Comparison of ENCODE assay signal across 8 mouse cellular contexts in the genomic region with DNA sequence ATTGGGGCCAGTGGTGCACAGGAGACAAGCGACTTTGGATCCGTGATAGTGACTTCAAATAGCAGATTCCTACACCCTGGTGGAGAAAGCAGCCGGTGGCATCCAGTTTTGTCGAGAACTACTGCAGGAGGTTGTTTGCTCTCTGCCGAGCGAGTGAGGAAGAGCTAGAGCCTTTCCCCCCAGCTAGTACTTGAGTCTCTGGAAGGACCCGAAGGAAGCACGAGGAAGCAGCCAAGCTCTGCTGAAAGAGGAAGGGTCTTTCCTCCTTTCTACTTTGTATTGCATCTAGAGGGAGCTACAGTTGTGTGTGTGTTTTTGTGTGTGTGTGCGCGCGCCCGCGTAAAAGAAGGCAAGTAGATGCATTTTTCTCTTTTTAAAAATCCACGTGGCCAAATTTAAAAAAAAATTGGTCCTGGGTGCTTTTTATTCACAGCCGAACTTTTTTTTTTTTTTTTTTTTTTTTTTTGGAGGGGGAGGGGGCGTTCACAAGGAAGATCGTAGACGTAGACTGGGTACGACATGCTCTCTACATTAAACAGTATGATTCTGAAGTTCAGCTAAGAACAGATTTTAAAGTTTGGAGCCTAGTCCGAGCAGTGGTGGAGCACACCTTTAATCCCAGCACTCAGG. TPM values are rescaled to one million over a fixed set of nuclear protein-coding genes. Genes with fewer than 3 reads are reported as not detected.
A peak's percentile ranks its signal among the peaks of the same experiment; 100 is the strongest.
DNase-seq lines count a peak whose midpoint lies in the region; ATAC-seq lines count a peak whose summit lies in the region.

No protein-coding gene starts in this region.

- H3K9me3 ChIP-seq in lung, embryonic 16.5 days (ENCODE audit: control insufficient read depth, low read length): no peaks in the 10 kb centered on the region
- no peaks in the 10 kb centered on the region for H3K9me3 ChIP-seq in hindbrain, embryonic 16.5 days (ENCODE audit: control insufficient read depth, low read length)
- no peaks in the 10 kb centered on the region for H3K9me3 ChIP-seq in midbrain, embryonic 14.5 days (ENCODE audit: control insufficient read depth, low read length)

- H3K27me3 ChIP-seq in lung, embryonic 16.5 days (ENCODE audit: control insufficient read depth, insufficient read depth, low read depth, low read length): no peaks in the 10 kb centered on the region
- H3K27me3 ChIP-seq in hindbrain, embryonic 16.5 days (replicated peaks; ENCODE audit: control insufficient read depth, insufficient read depth, low read length): no peaks in the 10 kb centered on the region
- no peaks in the 10 kb centered on the region for H3K27me3 ChIP-seq in midbrain, embryonic 14.5 days (ENCODE audit: control insufficient read depth, insufficient read depth, low read length)

- peak overlapping the region; percentile 93 for H3K4me2 ChIP-seq in lung, embryonic 16.5 days (ENCODE audit: low read depth, low read length)
- peak overlapping the region; percentile 78 for H3K4me2 ChIP-seq in hindbrain, embryonic 16.5 days (ENCODE audit: low read length)
- H3K4me2 ChIP-seq in midbrain, embryonic 14.5 days (ENCODE audit: low read length): peak overlapping the region; percentile 78

- H3K27ac ChIP-seq in lung, embryonic 16.5 days (ENCODE audit: low read length): peak overlapping the region; percentile 97
- H3K27ac ChIP-seq in hindbrain, embryonic 16.5 days (ENCODE audit: low read depth, low read length): peak overlapping the region; percentile 97
- H3K27ac ChIP-seq in midbrain, embryonic 14.5 days (replicated peaks; ENCODE audit: low read depth, low read length): peak overlapping the region; percentile 95

- peak; percentile 38 for DNase-seq in cerebellum, adult 11-12 months
- DNase-seq in lung, postnatal 25 days (ENCODE audit: low spot score): no peak
- DNase-seq in midbrain, embryonic 14.5 days: no peak
- no peak for DNase-seq in adrenal gland, adult (ENCODE audit: inconsistent age in 2 of 2, low spot score in 1 of 2)
- DNase-seq in thymus, postnatal 25 days: no peak

- peaks cover 10% of the 10 kb centered on the region for H3K4me1 ChIP-seq in lung, embryonic 16.5 days (replicated peaks; ENCODE audit: control insufficient read depth, insufficient read depth, low read length)
- H3K4me1 ChIP-seq in hindbrain, embryonic 16.5 days (ENCODE audit: control insufficient read depth, insufficient read depth, low read depth, low read length): peaks cover 17% of the 10 kb centered on the region
- H3K4me1 ChIP-seq in midbrain, embryonic 14.5 days (ENCODE audit: control insufficient read depth, insufficient read depth, low read length): peaks cover 13% of the 10 kb centered on the region

- ATAC-seq in cerebellum, adult (ENCODE audit: insufficient number of reproducible peaks, low FRiP score, low TSS enrichment): no peak
- ATAC-seq in lung, embryonic 16.5 days (ENCODE audit: low read depth): no peak
- ATAC-seq in hindbrain, embryonic 16.5 days: peak; percentile 1; the same call in 1 of the 2 replicates
- ATAC-seq in midbrain, embryonic 14.5 days (ENCODE audit: low FRiP score, low TSS enrichment): no peak

- 14% methylated on average over 20 of the region's 20 CpGs for WGBS in lung, embryonic 16.5 days
- WGBS in hindbrain, embryonic 16.5 days: 22% methylated on average over 20 of the region's 20 CpGs
- 27% methylated on average over 20 of the region's 20 CpGs for WGBS in midbrain, embryonic 14.5 days

- peak overlapping the region; percentile 94 for H3K4me3 ChIP-seq in lung, embryonic 16.5 days (ENCODE audit: low read length)
- peak overlapping the region; percentile 98 for H3K4me3 ChIP-seq in hindbrain, embryonic 16.5 days (ENCODE audit: low read length)
- peak overlapping the region; percentile 88 for H3K4me3 ChIP-seq in midbrain, embryonic 14.5 days (replicated peaks; ENCODE audit: low read depth, low read length)

- peaks cover 11% of the 10 kb centered on the region for H3K36me3 ChIP-seq in lung, embryonic 16.5 days (ENCODE audit: control insufficient read depth, insufficient read depth, low read length)
- peaks cover 8% of the 10 kb centered on the region for H3K36me3 ChIP-seq in hindbrain, embryonic 16.5 days (ENCODE audit: control insufficient read depth, insufficient read depth, low read length)
- peaks cover 15% of the 10 kb centered on the region for H3K36me3 ChIP-seq in midbrain, embryonic 14.5 days (ENCODE audit: control insufficient read depth, insufficient read depth, low read length)

- peak overlapping the region; percentile 88 for H3K9ac ChIP-seq in lung, embryonic 16.5 days (ENCODE audit: low read length)
- H3K9ac ChIP-seq in hindbrain, embryonic 16.5 days (ENCODE audit: low read depth, low read length): peak overlapping the region; percentile 95
- peak overlapping the region; percentile 95 for H3K9ac ChIP-seq in midbrain, embryonic 14.5 days (replicated peaks; ENCODE audit: low read length)

RNA-seq across cellular contexts. Expression of gene Hira, which starts 1.4 kb away (rescaled TPM):
- polyA plus RNA-seq in lung, embryonic 16.5 days (2015; fragmentation: Nextera tagmentation; extraction: Ambion mirVana): 5.8 and 7.3 TPM in 2 replicates
- 13.4 and 13.5 TPM in 2 replicates for polyA plus RNA-seq in hindbrain, embryonic 16.5 days (2015; fragmentation: Nextera tagmentation; extraction: Ambion mirVana)
- 23.4 and 28.1 TPM in 2 replicates for polyA plus RNA-seq in midbrain, embryonic 14.5 days (2014; fragmentation: Nextera tagmentation; extraction: Ambion mirVana)

RNA-seq across cellular contexts. Expression of gene Mrpl40, which starts 1.5 kb away (rescaled TPM):
- 82.9 and 84.5 TPM in 2 replicates for polyA plus RNA-seq in lung, embryonic 16.5 days (2015; fragmentation: Nextera tagmentation; extraction: Ambion mirVana)
- 75.2 and 79.1 TPM in 2 replicates for polyA plus RNA-seq in hindbrain, embryonic 16.5 days (2015; fragmentation: Nextera tagmentation; extraction: Ambion mirVana)
- 53.5 and 55.3 TPM in 2 replicates for polyA plus RNA-seq in midbrain, embryonic 14.5 days (2014; fragmentation: Nextera tagmentation; extraction: Ambion mirVana)

RNA-seq across cellular contexts. Expression of gene Gm28539, which starts 41.8 kb away (rescaled TPM):
- not detected in 2 replicates for polyA plus RNA-seq in lung, embryonic 16.5 days (2015; fragmentation: Nextera tagmentation; extraction: Ambion mirVana)
- polyA plus RNA-seq in hindbrain, embryonic 16.5 days (2015; fragmentation: Nextera tagmentation; extraction: Ambion mirVana): not detected in 2 replicates
- polyA plus RNA-seq in midbrain, embryonic 14.5 days (2014; fragmentation: Nextera tagmentation; extraction: Ambion mirVana): not detected in 2 replicates

RNA-seq across cellular contexts. Expression of gene 2510002D24Rik, which starts 41.8 kb away (rescaled TPM):
- 34.5 and 40.4 TPM in 2 replicates for polyA plus RNA-seq in lung, embryonic 16.5 days (2015; fragmentation: Nextera tagmentation; extraction: Ambion mirVana)
- 46.0 and 49.1 TPM in 2 replicates for polyA plus RNA-seq in hindbrain, embryonic 16.5 days (2015; fragmentation: Nextera tagmentation; extraction: Ambion mirVana)
- 27.2 and 35.3 TPM in 2 replicates for polyA plus RNA-seq in midbrain, embryonic 14.5 days (2014; fragmentation: Nextera tagmentation; extraction: Ambion mirVana)
